Mouse (Mus musculus) intestine, postnatal 0 days (tissue): Measurements from ENCODE around the gene Cops2. TPM values are rescaled to one million over a fixed set of nuclear protein-coding genes. Genes with fewer than 3 reads are reported as not detected.

Experiments used
- ATAC-seq: fragments of 200-750 bp; cut with Nextera tagmentation; 2 replicates; pipeline ENCODE4 v1.8.0; 2017; ENCODE audit warnings: mild to moderate bottlenecking, moderate TSS enrichment, moderate library complexity
- H3K27ac ChIP-seq: fragments of 300-500 bp; sonication (generic); 2 replicates; pipeline ENCODE4 v1.5.1; 2014; ENCODE audit warnings: mild to moderate bottlenecking, low read depth, low read length, moderate library complexity
- H3K27me3 ChIP-seq: fragments of 300-500 bp; sonication (generic); replicated peaks from 2 replicates; pipeline ENCODE4 v1.6.1; 2014; ENCODE audit warnings: low read length, mixed read lengths; ENCODE audit not compliant: control insufficient read depth, insufficient read depth
- H3K36me3 ChIP-seq: fragments of 300-500 bp; sonication (generic); 2 replicates; pipeline ENCODE4 v1.6.1; 2014; ENCODE audit warnings: mild to moderate bottlenecking, moderate library complexity; ENCODE audit not compliant: control insufficient read depth, insufficient read depth
- H3K4me1 ChIP-seq: fragments of 300-500 bp; sonication (generic); replicated peaks from 2 replicates; pipeline ENCODE4 v1.6.1; 2014; ENCODE audit warnings: antibody characterized with exemption, low read length, mixed read lengths; ENCODE audit not compliant: control insufficient read depth, insufficient read depth
- H3K4me2 ChIP-seq: fragments of 300-500 bp; sonication (generic); replicated peaks from 2 replicates; pipeline ENCODE4 v1.6.1; 2014; ENCODE audit warnings: low read depth, mild to moderate bottlenecking, moderate library complexity
- H3K4me3 ChIP-seq: fragments of 300-500 bp; sonication (generic); 2 replicates; pipeline ENCODE4 v1.5.1; 2014; ENCODE audit warnings: low read depth, low read length
- H3K9ac ChIP-seq: fragments of 300-500 bp; sonication (generic); 2 replicates; pipeline ENCODE4 v1.6.1; 2014; ENCODE audit warnings: mild to moderate bottlenecking, low read depth, low read length
- H3K9me3 ChIP-seq: fragments of 300-500 bp; sonication (generic); 2 replicates; pipeline ENCODE4 v1.6.1; 2016; ENCODE audit warnings: mixed run types; ENCODE audit not compliant: control insufficient read depth
- CTCF ChIP-seq: sonication (generic); IDR thresholded peaks from 2 replicates; pipeline ENCODE4 v1.5.1; 2016; ENCODE audit warnings: low read depth, mild to moderate bottlenecking, control low read depth, antibody characterized with exemption, moderate library complexity
- WGBS: fragments of 180-500 bp; shearing (Covaris S2); extraction: QIAGEN DNeasy Blood & Tissue Kit; methylation state at CpG from one replicate; pipeline ENCODE4 v1.1.7; 2014; 5-methylcytosine and 5-hydroxymethylcytosine counted together
- polyA plus RNA-seq: library from polyadenylated mRNA; unstranded; fragments of >200 nt; fragmentation: Nextera tagmentation; extraction: Ambion mirVana; gene quantifications from 2 replicates; pipeline ENCODE4 v1.2.1, GENCODE M21; 2015

Gene Cops2
- polyA plus RNA-seq, 1 experiment from 2014 or later = 28.7 TPM

DNA sequence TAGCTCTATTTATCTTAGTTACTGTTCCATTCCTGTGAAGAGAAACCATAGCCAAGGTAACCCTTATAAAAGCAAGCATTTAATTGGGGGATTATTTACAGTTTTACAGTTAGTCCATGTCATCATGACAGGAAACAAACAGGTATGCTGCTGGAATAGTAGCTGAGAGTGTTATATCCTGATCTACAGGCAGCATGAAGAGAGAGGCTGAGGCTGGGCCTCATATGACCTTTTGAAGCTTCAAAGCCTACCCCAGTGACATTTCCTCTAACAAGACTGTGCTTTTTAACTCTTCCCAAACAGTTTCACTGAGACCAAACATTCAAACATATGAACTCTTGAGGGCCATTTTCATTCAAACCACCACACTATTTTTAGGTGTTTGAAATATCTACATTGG lies 61.1 kb downstream of the Cops2 start:
- Histone ChIP-seq H3K4me1 (no peaks in the 10 kb centered on the region), H3K4me3 (no peak overlapping the region), H3K27ac (no peak overlapping the region), H3K9me3 (no peaks in the 10 kb centered on the region), H3K4me2 (no peak overlapping the region), H3K9ac (no peak overlapping the region), H3K27me3 (no peaks in the 10 kb centered on the region), H3K36me3 (no peaks in the 10 kb centered on the region)
- no peak for TF ChIP-seq CTCF
- ATAC-seq = no peak

DNA sequence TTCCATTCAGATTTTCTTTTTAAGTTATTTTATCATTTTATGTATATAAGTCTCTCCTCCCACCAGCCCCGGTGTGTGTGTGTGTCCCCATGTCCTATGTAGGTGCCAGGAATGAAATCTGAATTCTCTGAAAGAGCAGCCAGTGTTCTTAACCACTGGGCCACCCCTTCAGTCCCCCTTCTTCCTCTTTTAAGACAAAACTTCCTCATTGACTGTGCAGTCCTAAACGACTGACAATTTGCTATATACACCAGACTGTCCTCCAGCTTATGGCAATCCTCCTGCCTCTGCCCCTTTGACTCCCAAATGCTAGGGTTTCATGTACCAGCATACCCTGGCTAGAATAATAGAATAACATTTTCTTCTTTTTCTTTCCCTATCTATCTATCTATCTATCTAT lies 63.8 kb downstream of the Cops2 start:
- no peak overlapping the region for H3K9ac ChIP-seq
- no peaks in the 10 kb centered on the region for H3K36me3 ChIP-seq
- no peak for ATAC-seq
- TF ChIP-seq CTCF = no peak
- no peaks in the 10 kb centered on the region for H3K4me1 ChIP-seq
- H3K9me3 ChIP-seq = no peaks in the 10 kb centered on the region
- no peak overlapping the region for H3K4me3 ChIP-seq
- H3K27me3 ChIP-seq = no peaks in the 10 kb centered on the region
- WGBS = 56% methylated on average over 2 of the region's 2 CpGs
- H3K27ac ChIP-seq = no peak overlapping the region
- no peak overlapping the region for H3K4me2 ChIP-seq

DNA sequence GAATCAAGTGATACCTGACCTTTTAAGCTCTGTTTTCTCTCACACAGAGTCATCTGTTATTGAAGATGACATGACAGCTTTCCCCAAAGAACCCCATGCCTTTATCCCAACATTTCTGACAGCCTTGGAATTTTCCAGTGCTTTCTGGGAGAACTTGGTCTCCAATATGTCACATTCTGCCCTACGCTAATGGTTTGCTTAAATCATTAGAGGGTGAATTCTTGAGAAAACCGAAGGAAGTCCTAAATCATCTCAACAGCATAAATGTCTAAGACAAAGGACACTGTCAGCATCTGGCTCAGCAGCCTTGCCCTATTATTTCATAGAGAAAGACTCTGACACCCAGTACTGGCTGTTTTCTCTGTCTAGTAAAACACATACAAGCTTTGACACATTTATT lies 64.8 kb downstream of the Cops2 start:
- no peak for TF ChIP-seq CTCF
- H3K27ac ChIP-seq = no peak overlapping the region
- no peak overlapping the region for H3K4me2 ChIP-seq
- no peaks in the 10 kb centered on the region for H3K36me3 ChIP-seq
- no peaks in the 10 kb centered on the region for H3K4me1 ChIP-seq
- H3K9ac ChIP-seq = no peak overlapping the region
- no peaks in the 10 kb centered on the region for H3K27me3 ChIP-seq
- 61% methylated on average over 2 of the region's 2 CpGs for whole genome bisulfite sequencing
- no peak for ATAC-seq
- H3K9me3 ChIP-seq = no peaks in the 10 kb centered on the region
- no peak overlapping the region for H3K4me3 ChIP-seq

DNA sequence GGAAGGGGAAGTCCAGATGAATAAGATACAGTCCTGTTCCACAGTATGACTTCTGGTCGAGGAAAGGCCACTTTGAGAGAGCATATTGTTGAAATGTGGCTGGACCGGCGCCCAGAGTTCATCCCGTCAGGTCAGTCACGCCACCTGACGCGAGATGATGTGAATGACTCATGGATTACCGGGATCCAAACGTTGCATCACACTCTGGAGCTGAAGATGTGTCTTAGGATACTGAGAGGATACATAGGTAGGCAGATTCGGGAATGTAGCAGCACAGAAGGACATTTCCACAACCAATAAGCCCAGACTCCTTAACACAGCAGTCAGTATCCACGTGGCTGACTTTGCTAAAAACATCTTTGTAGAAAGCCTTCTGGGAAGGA lies 66.1 kb downstream of the Cops2 start:
- no peak for ATAC-seq
- H3K27me3 ChIP-seq = no peaks in the 10 kb centered on the region
- WGBS = 75% methylated on average over 11 of the region's 11 CpGs
- no peak for TF ChIP-seq CTCF
- H3K9me3 ChIP-seq = no peaks in the 10 kb centered on the region
- no peak overlapping the region for H3K4me2 ChIP-seq
- no peaks in the 10 kb centered on the region for H3K4me1 ChIP-seq
- no peak overlapping the region for H3K9ac ChIP-seq
- H3K27ac ChIP-seq = no peak overlapping the region
- H3K36me3 ChIP-seq = no peaks in the 10 kb centered on the region
- H3K4me3 ChIP-seq = no peak overlapping the region

DNA sequence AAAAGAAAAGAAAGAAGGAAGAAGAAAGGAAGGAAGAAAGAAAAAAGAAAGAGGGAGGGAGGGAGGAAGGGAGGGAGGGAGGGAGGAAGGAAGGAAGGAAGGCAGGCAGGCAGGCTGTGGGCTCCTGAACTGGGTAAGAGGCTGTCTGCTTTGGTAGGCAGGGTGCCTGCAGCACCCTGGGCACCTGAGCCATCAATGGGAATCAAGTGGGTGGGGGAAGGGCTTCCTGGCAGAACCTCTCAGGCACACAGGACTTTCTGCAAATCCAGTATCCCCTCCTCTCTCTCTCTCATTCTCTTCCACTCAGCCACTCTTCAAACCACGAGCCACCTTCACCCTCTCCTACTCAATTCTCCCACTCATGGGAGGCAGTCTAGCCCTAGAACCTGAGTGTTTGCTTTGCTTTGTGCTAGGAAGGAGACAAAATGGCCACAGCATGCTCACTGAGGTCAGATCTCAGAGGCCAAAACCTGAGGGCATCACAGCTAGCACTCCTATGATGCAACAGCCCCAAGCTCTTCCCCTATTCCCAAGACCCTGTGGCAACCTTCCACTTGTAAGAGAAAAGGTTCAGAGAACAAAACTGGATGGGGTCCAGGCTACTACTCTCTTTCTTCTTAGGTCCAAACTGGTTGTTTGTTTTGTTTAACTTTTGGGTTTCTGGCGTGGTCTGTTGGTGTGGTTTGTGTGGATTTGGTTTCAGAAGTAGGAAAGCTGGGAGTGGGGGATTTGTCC lies 66.6 kb downstream of the Cops2 start:
- WGBS = 53% methylated on average over 2 of the region's 2 CpGs
- H3K9me3 ChIP-seq = no peaks in the 10 kb centered on the region
- no peak for ATAC-seq
- no peak overlapping the region for H3K9ac ChIP-seq
- no peaks in the 10 kb centered on the region for H3K36me3 ChIP-seq
- no peaks in the 10 kb centered on the region for H3K4me1 ChIP-seq
- TF ChIP-seq CTCF = no peak
- H3K27me3 ChIP-seq = no peaks in the 10 kb centered on the region
- no peak overlapping the region for H3K4me3 ChIP-seq
- H3K4me2 ChIP-seq = no peak overlapping the region
- H3K27ac ChIP-seq = no peak overlapping the region

DNA sequence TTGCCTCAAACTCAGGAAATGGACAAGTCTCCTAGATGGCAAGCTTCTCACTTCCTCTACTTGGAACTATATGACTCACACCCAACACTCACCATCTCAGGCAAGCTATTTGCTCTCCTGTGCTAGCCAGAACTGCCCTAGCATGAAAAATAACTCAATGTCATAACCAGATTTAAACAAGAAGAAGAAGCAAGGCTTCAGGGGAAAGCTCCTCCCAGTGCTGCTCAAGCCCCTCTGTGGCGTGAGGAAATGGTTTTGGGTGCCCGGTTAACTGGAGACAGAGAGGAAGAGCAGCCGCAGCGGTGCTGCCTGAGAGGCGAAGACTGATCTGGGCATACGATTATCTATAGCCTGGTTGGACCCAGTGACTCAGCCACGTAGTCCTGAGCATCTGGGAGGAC lies 67.5 kb downstream of the Cops2 start:
- no peak for ATAC-seq

DNA sequence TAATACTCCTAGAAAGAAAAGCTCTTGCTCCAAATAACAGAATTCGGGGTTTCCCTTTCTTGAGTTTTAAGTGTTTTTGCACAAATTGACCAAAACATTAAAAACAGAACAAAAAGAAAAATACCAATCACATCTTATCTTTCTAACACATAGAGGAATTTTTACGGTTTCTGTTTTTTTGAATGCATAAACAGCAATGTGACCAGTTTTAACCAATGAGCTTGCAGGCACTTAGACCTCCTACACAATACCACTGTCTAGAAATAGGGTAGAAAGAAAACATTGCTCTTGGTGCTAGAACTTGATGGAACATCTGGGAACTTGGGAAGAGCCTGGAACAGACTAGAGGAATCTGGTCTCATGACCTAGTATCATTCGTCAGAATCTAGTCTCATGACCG lies 68.7 kb downstream of the Cops2 start:
- Histone ChIP-seq H3K27ac (no peak overlapping the region), H3K9me3 (no peaks in the 10 kb centered on the region), H3K4me2 (no peak overlapping the region), H3K36me3 (no peaks in the 10 kb centered on the region), H3K9ac (no peak overlapping the region), H3K27me3 (no peaks in the 10 kb centered on the region), H3K4me1 (no peaks in the 10 kb centered on the region), H3K4me3 (no peak overlapping the region)
- no peak for TF ChIP-seq CTCF
- WGBS = 95% methylated on average over 4 of the region's 4 CpGs
- no peak for ATAC-seq

More for the DNA sequence above, 67.5 kb downstream of the Cops2 start:
- Histone ChIP-seq H3K4me1 (no peaks in the 10 kb centered on the region), H3K4me3 (no peak overlapping the region), H3K9ac (no peak overlapping the region), H3K36me3 (no peaks in the 10 kb centered on the region), H3K4me2 (no peak overlapping the region), H3K27me3 (no peaks in the 10 kb centered on the region), H3K27ac (no peak overlapping the region), H3K9me3 (no peaks in the 10 kb centered on the region)
- no peak for TF ChIP-seq CTCF
- 69% methylated on average over 7 of the region's 7 CpGs for WGBS
